Mouse (Mus musculus) midbrain, embryonic 14.5 days (tissue): Measurements from ENCODE around the gene Elavl1. TPM values are rescaled to one million over a fixed set of nuclear protein-coding genes. Genes with fewer than 3 reads are reported as not detected.

Experiments used
- ATAC-seq: fragments of 200-750 bp; cut with Nextera tagmentation; 2 replicates; pipeline ENCODE4 v1.8.0; 2017; ENCODE audit warnings: moderate number of reproducible peaks, moderate library complexity; ENCODE audit not compliant: low FRiP score, low TSS enrichment
- DNase-seq: peaks from one replicate; pipeline ENCODE4 v3.0.0-alpha.2; 2015
- H3K27ac ChIP-seq: fragments of 300-500 bp; sonication (generic); replicated peaks from 2 replicates; pipeline ENCODE4 v1.5.1; 2014; ENCODE audit warnings: mild to moderate bottlenecking, low read depth, low read length, moderate library complexity
- H3K27me3 ChIP-seq: fragments of 300-500 bp; sonication (generic); 2 replicates; pipeline ENCODE4 v1.6.1; 2014; ENCODE audit warnings: low read length, control low read depth, mixed read lengths; ENCODE audit not compliant: control insufficient read depth, insufficient read depth
- H3K36me3 ChIP-seq: fragments of 300-500 bp; sonication (generic); 2 replicates; pipeline ENCODE4 v1.6.1; 2014; ENCODE audit warnings: low read length, control low read depth; ENCODE audit not compliant: control insufficient read depth, insufficient read depth
- H3K4me1 ChIP-seq: fragments of 300-500 bp; sonication (generic); 2 replicates; pipeline ENCODE4 v1.6.1; 2014; ENCODE audit warnings: mild to moderate bottlenecking, antibody characterized with exemption, low read length, control low read depth; ENCODE audit not compliant: control insufficient read depth, insufficient read depth
- H3K4me2 ChIP-seq: fragments of 300-500 bp; sonication (generic); 2 replicates; pipeline ENCODE4 v1.6.1; 2014; ENCODE audit warnings: mild to moderate bottlenecking, low read length, moderate library complexity
- H3K4me3 ChIP-seq: fragments of 300-500 bp; sonication (generic); replicated peaks from 2 replicates; pipeline ENCODE4 v1.5.1; 2014; ENCODE audit warnings: low read depth, low read length
- H3K9ac ChIP-seq: fragments of 300-500 bp; sonication (generic); replicated peaks from 2 replicates; pipeline ENCODE4 v1.6.1; 2014; ENCODE audit warnings: mild to moderate bottlenecking, low read length, moderate library complexity
- H3K9me3 ChIP-seq: fragments of 300-500 bp; sonication (generic); 2 replicates; pipeline ENCODE4 v1.6.1; 2016; ENCODE audit warnings: low read length, control low read depth, mixed read lengths; ENCODE audit not compliant: control insufficient read depth
- WGBS: fragments of 180-500 bp; shearing (Covaris S2); extraction: QIAGEN DNeasy Blood & Tissue Kit; methylation state at CpG from one replicate; pipeline ENCODE4 v1.1.7; 2014; 5-methylcytosine and 5-hydroxymethylcytosine counted together
- polyA plus RNA-seq: library from polyadenylated mRNA; unstranded; fragments of >200 nt; fragmentation: Nextera tagmentation; extraction: Ambion mirVana; gene quantifications from 2 replicates; pipeline ENCODE4 v1.2.1, GENCODE M21; 2014

The Elavl1 gene
- polyA plus RNA-seq, 1 experiment from 2014 or later: 157 TPM

- H3K9me3 ChIP-seq: no peaks in the 10 kb centered on the region
- peaks cover 26% of the 10 kb centered on the region for H3K36me3 ChIP-seq
- no peaks in the 10 kb centered on the region for H3K27me3 ChIP-seq
- ATAC-seq: no peak
- H3K4me2 ChIP-seq: peak overlapping the region; percentile 60
- H3K9ac ChIP-seq: peak overlapping the region; percentile 71
- H3K4me1 ChIP-seq: no peaks in the 10 kb centered on the region
- WGBS: 26% methylated on average over 9 of the region's 9 CpGs
- peak overlapping the region; percentile 66 for H3K27ac ChIP-seq
- DNase-seq: no peak
- peak overlapping the region; percentile 70 for H3K4me3 ChIP-seq
Measured at GRCm38 (mm10) chr8:4276111-4276465, 49.1 kb downstream of the Elavl1 start.

- Histone ChIP-seq H3K9ac (peak within 1 kb of the TSS; percentile 71), H3K9me3 (no peaks in the 10 kb centered on the region), H3K4me2 (peak within 1 kb of the TSS; percentile 60), H3K27ac (peak within 1 kb of the TSS; percentile 66), H3K4me1 (no peaks in the 10 kb centered on the region), H3K36me3 (peaks cover 32% of the 10 kb centered on the region), H3K27me3 (no peaks in the 10 kb centered on the region), H3K4me3 (peak within 1 kb of the TSS; percentile 70)
- WGBS: under 1% methylated on average over 39 of the region's 39 CpGs
- ATAC-seq (peak; percentile 98), DNase-seq (peak; percentile 99)
Measured at GRCm38 (mm10) chr8:4275275-4276110, 49.7 kb downstream of the Elavl1 start, which contains the start of gene Timm44. Gene Timm44, minus strand, starts transcription at chr8:4275913.

GRCm38 (mm10) chr8:4269609-4270008, 55.6 kb downstream of the Elavl1 start:
- no peak overlapping the region for H3K4me2 ChIP-seq
- no peaks in the 10 kb centered on the region for H3K4me1 ChIP-seq
- no peaks in the 10 kb centered on the region for H3K9me3 ChIP-seq
- no peak overlapping the region for H3K27ac ChIP-seq
- ATAC-seq (no peak), DNase-seq (no peak)
- H3K27me3 ChIP-seq: no peaks in the 10 kb centered on the region
- peaks cover 86% of the 10 kb centered on the region for H3K36me3 ChIP-seq
- no peak overlapping the region for H3K9ac ChIP-seq
- WGBS: 97% methylated on average over 6 of the region's 6 CpGs
- no peak overlapping the region for H3K4me3 ChIP-seq

GRCm38 (mm10) chr8:4267627-4268026, 57.6 kb downstream of the Elavl1 start:
- 0 out of 2 replicates have a peak, but pooled peaks have one; percentile 50 for ATAC-seq
- 76% methylated on average over 15 of the region's 15 CpGs for WGBS
- DNase-seq: peak; percentile 36
- H3K4me3 ChIP-seq: no peak overlapping the region
- no peaks in the 10 kb centered on the region for H3K9me3 ChIP-seq
- H3K4me1 ChIP-seq: no peaks in the 10 kb centered on the region
- peaks cover 92% of the 10 kb centered on the region for H3K36me3 ChIP-seq
- H3K9ac ChIP-seq: no peak overlapping the region
- H3K27me3 ChIP-seq: no peaks in the 10 kb centered on the region
- H3K4me2 ChIP-seq: no peak overlapping the region
- H3K27ac ChIP-seq: no peak overlapping the region

- Histone ChIP-seq H3K36me3 (peaks cover 95% of the 10 kb centered on the region), H3K27ac (no peak overlapping the region), H3K9ac (no peak overlapping the region), H3K4me3 (no peak overlapping the region), H3K27me3 (no peaks in the 10 kb centered on the region), H3K4me1 (no peaks in the 10 kb centered on the region), H3K9me3 (no peaks in the 10 kb centered on the region), H3K4me2 (no peak overlapping the region)
- WGBS: 94% methylated on average over 15 of the region's 15 CpGs
- no peak for DNase-seq
- no peak for ATAC-seq
Measured at GRCm38 (mm10) chr8:4265160-4265914, 59.9 kb downstream of the Elavl1 start.

- no peak for ATAC-seq
- 91% methylated on average over 8 of the region's 8 CpGs for WGBS
- DNase-seq: no peak
- no peaks in the 10 kb centered on the region for H3K9me3 ChIP-seq
- H3K4me3 ChIP-seq: no peak overlapping the region
- H3K36me3 ChIP-seq: peaks cover 84% of the 10 kb centered on the region
- H3K27me3 ChIP-seq: no peaks in the 10 kb centered on the region
- no peak overlapping the region for H3K27ac ChIP-seq
- no peak overlapping the region for H3K9ac ChIP-seq
- no peak overlapping the region for H3K4me2 ChIP-seq
- no peaks in the 10 kb centered on the region for H3K4me1 ChIP-seq
Measured at GRCm38 (mm10) chr8:4263105-4263791, 62.0 kb downstream of the Elavl1 start.

- ATAC-seq (no peak), DNase-seq (no peak)
- H3K27me3 ChIP-seq: no peaks in the 10 kb centered on the region
- 0 out of 2 replicates have a peak overlapping the region, but pooled peaks have one; percentile 23 for H3K9ac ChIP-seq
- WGBS: 88% methylated on average over 4 of the region's 4 CpGs
- no peak overlapping the region; the same call in 1 of the 2 replicates for H3K4me3 ChIP-seq
- H3K9me3 ChIP-seq: no peaks in the 10 kb centered on the region
- H3K27ac ChIP-seq: peak overlapping the region; percentile 96
- H3K36me3 ChIP-seq: peaks cover 81% of the 10 kb centered on the region
- H3K4me1 ChIP-seq: peaks cover 16% of the 10 kb centered on the region
- peak overlapping the region; percentile 81 for H3K4me2 ChIP-seq
Measured at GRCm38 (mm10) chr8:4259805-4260170, 65.4 kb downstream of the Elavl1 start.

- H3K36me3 ChIP-seq: peaks cover 81% of the 10 kb centered on the region
- peaks cover 20% of the 10 kb centered on the region for H3K4me1 ChIP-seq
- ATAC-seq (peak; percentile 92), DNase-seq (peak; percentile 96)
- H3K27me3 ChIP-seq: no peaks in the 10 kb centered on the region
- peak within 1 kb of the TSS; percentile 81 for H3K4me2 ChIP-seq
- H3K27ac ChIP-seq: peak within 1 kb of the TSS; percentile 96
- peak within 1 kb of the TSS; percentile 98 for H3K9ac ChIP-seq
- H3K9me3 ChIP-seq: no peaks in the 10 kb centered on the region
- H3K4me3 ChIP-seq: peak within 1 kb of the TSS; percentile 88
- 8% methylated on average over 26 of the region's 33 CpGs for WGBS
Measured at GRCm38 (mm10) chr8:4259125-4259804, 65.9 kb downstream of the Elavl1 start, which contains the start of gene Ctxn1. Gene Ctxn1, minus strand, starts transcription at chr8:4259274.
